Mouse (Mus musculus) MEL (cell line): Measurements from ENCODE around the gene Gtf2e1.

ENCODE experiments used
- POLR2A ChIP-seq, 2 experiments: IDR thresholded peaks; 2 replicates each; pipeline ENCODE4 v1.6.1; 2011 to 2012; ENCODE audit warnings: low read length in 2 of 2, mild to moderate bottlenecking in 2 of 2, control low read depth in 1 of 2, improper control_type of control experiment in 1 of 2, low read depth in 1 of 2, moderate library complexity in 1 of 2; ENCODE audit not compliant: control insufficient read depth in 1 of 2, insufficient read depth in 1 of 2, poor library complexity in 1 of 2
- UBTF ChIP-seq: IDR thresholded peaks from 2 replicates; pipeline ENCODE4 v1.6.1; 2012; ENCODE audit warnings: low read depth, mild to moderate bottlenecking, inconsistent platforms, low read length, improper control_type of control experiment, moderate library complexity, borderline replicate concordance; ENCODE audit not compliant: insufficient read depth

GRCm38 (mm10) chr16:37519721-37520120 lies 19.9 kb downstream of the Gtf2e1 start:
- no peak for TF ChIP-seq POLR2A (IDR thresholded peaks at IDR 0.05; ENCODE audit: control insufficient read depth in 1 of 2, insufficient read depth in 1 of 2, low read depth in 1 of 2, low read length in 2 of 2, poor library complexity in 1 of 2)
- no peak for TF ChIP-seq UBTF
